Mouse (Mus musculus): Measurements from ENCODE around the gene Plcb1.

DNA sequence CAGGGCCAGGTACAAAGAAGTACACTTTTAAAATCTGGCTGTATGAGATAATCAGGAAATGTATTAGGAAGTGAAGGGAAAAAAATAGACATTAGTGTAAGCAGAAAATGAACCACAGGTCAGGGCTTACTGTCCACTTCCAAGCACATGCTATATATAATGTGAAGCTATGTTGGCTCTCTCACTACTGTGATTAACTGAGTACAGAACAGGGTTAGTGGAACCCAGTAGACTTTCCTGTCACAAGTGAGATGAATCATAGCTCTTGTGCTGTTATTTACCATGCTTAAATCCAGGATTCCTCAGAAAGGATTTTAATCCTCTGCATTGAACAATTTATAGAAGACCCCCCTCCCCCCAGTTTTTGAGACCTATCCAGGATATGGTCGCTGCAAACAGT, 668.6 kb downstream of the Plcb1 start:
- no peak for TF ChIP-seq POLR2A (IDR thresholded peaks at IDR 0.05; ENCODE audit: low read depth, low read length)
- TF ChIP-seq CTCF (IDR thresholded peaks at IDR 0.05; ENCODE audit: extremely low read depth, insufficient read length, insufficient replicate concordance, low read depth, low read length) = no peak
